Mouse (Mus musculus) thymus, adult 18-20 months (tissue): ENCODE measurements around the gene Rasgef1a.
A peak's percentile ranks its signal among the peaks of the same experiment; 100 is the strongest.

Source experiments
- DNase-seq, 2 experiments: peaks; one replicate each; pipeline ENCODE4 v3.0.0; 2022; ENCODE audit warnings: mixed read lengths in 2 of 2

Gene Rasgef1a

GRCm38 (mm10) chr6:118138731-118139709 is 127.8 kb downstream of the Rasgef1a start, which contains the start of gene Csgalnact2:
Gene Csgalnact2, minus strand, starts transcription at chr6:118139140.
- DNase-seq = peak; percentile 77 to 84

DNA sequence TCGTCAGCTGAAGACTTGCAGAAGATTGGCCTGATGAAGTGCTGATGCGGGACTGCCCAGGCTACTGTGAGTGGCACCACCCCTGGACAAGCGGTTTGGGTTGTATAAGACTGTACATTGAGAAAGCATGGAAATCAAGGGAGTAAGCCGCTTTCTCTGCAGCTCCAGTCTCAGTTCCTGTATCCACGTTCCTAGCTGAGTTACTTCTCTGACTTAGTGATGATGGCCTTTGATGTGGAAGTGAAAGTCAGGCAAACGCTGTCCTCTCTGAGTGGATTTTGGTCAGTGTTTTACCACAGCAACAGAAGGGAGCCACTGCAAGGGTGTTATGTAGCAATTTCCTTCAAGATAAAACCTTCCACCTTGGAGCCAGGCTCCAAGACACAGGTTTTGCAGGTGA is 129.7 kb downstream of the Rasgef1a start:
- no peak for DNase-seq
